In genomic region chr6:95117614-95118541, GRCm38 (mm10) we compare ENCODE assay signal across 7 mouse cellular contexts. TPM values are rescaled to one million over a fixed set of nuclear protein-coding genes. Genes with fewer than 3 reads are reported as not detected.
DNase-seq lines count a peak whose midpoint lies in the region; ATAC-seq lines count a peak whose summit lies in the region.

No protein-coding gene starts in this region.

- DNase-seq in adrenal gland, postnatal 25 days, result peak; percentile 91
- peak; percentile 100 for DNase-seq in heart, adult 11 months
- peak; percentile 91 for DNase-seq in kidney, adult 18-20 months
- DNase-seq in limb, embryonic 11.5 days (ENCODE audit: low spot score), result peak; percentile 96
- DNase-seq in midbrain, embryonic 14.5 days, result peak; percentile 99
- peak; percentile 82 to 88 for DNase-seq in spleen, adult 18-20 months

- WGBS in embryonic facial prominence, embryonic 12.5 days, result under 1% methylated on average over 100 of the region's 103 CpGs
- under 1% methylated on average over 90 of the region's 103 CpGs for WGBS in limb, embryonic 11.5 days
- under 1% methylated on average over 97 of the region's 103 CpGs for WGBS in midbrain, embryonic 14.5 days

- H3K4me2 ChIP-seq in embryonic facial prominence, embryonic 12.5 days (replicated peaks), result peak overlapping the region; percentile 68
- H3K4me2 ChIP-seq in limb, embryonic 11.5 days (ENCODE audit: low read depth, severe bottlenecking), result peak overlapping the region; percentile 64
- H3K4me2 ChIP-seq in midbrain, embryonic 14.5 days (ENCODE audit: low read length), result peak overlapping the region; percentile 76

- peaks cover 8% of the 10 kb centered on the region; the same call in 1 of the 2 replicates for H3K36me3 ChIP-seq in embryonic facial prominence, embryonic 12.5 days
- no peaks in the 10 kb centered on the region for H3K36me3 ChIP-seq in limb, embryonic 11.5 days (ENCODE audit: control insufficient read depth, insufficient read depth, low read length)
- peaks cover 7% of the 10 kb centered on the region for H3K36me3 ChIP-seq in midbrain, embryonic 14.5 days (ENCODE audit: control insufficient read depth, insufficient read depth, low read length)

- no peaks in the 10 kb centered on the region for H3K9me3 ChIP-seq in embryonic facial prominence, embryonic 12.5 days
- no peaks in the 10 kb centered on the region for H3K9me3 ChIP-seq in limb, embryonic 11.5 days (ENCODE audit: control insufficient read depth, low read length)
- no peaks in the 10 kb centered on the region for H3K9me3 ChIP-seq in midbrain, embryonic 14.5 days (ENCODE audit: control insufficient read depth, low read length)

- H3K9ac ChIP-seq in embryonic facial prominence, embryonic 12.5 days, result peak overlapping the region; percentile 57
- peak overlapping the region; percentile 68 for H3K9ac ChIP-seq in limb, embryonic 11.5 days (ENCODE audit: low read length)
- peak overlapping the region; percentile 75 for H3K9ac ChIP-seq in midbrain, embryonic 14.5 days (replicated peaks; ENCODE audit: low read length)

- H3K4me3 ChIP-seq in embryonic facial prominence, embryonic 12.5 days, result peak overlapping the region; percentile 79
- peak overlapping the region; percentile 73 for H3K4me3 ChIP-seq in limb, embryonic 11.5 days (ENCODE audit: low read depth, low read length)
- H3K4me3 ChIP-seq in midbrain, embryonic 14.5 days (replicated peaks; ENCODE audit: low read depth, low read length), result peak overlapping the region; percentile 81

- peaks cover 4% of the 10 kb centered on the region; the same call in 1 of the 2 replicates for H3K27me3 ChIP-seq in embryonic facial prominence, embryonic 12.5 days
- no peaks in the 10 kb centered on the region for H3K27me3 ChIP-seq in limb, embryonic 11.5 days (ENCODE audit: control insufficient read depth, insufficient read depth, low read length)
- 0 out of 2 replicates have a peak, but pooled peaks cover 3% of the 10 kb centered on the region for H3K27me3 ChIP-seq in midbrain, embryonic 14.5 days (ENCODE audit: control insufficient read depth, insufficient read depth, low read length)

- peak; percentile 100 for ATAC-seq in embryonic facial prominence, embryonic 12.5 days (ENCODE audit: insufficient number of reproducible peaks, insufficient read depth, low FRiP score, low TSS enrichment)
- peak; percentile 99 for ATAC-seq in limb, embryonic 11.5 days (ENCODE audit: insufficient number of reproducible peaks, low FRiP score, low TSS enrichment, low read depth)
- peak; percentile 99 for ATAC-seq in midbrain, embryonic 14.5 days (ENCODE audit: low FRiP score, low TSS enrichment)

- peak overlapping the region; percentile 69 for H3K27ac ChIP-seq in embryonic facial prominence, embryonic 12.5 days
- H3K27ac ChIP-seq in limb, embryonic 11.5 days (replicated peaks; ENCODE audit: low read depth, low read length), result no peak overlapping the region
- H3K27ac ChIP-seq in midbrain, embryonic 14.5 days (replicated peaks; ENCODE audit: low read depth, low read length), result peak overlapping the region; percentile 88

- H3K4me1 ChIP-seq in embryonic facial prominence, embryonic 12.5 days, result peaks cover 5% of the 10 kb centered on the region; the same call in 1 of the 2 replicates
- H3K4me1 ChIP-seq in limb, embryonic 11.5 days (ENCODE audit: control insufficient read depth, insufficient read depth, low read length), result peaks cover 3% of the 10 kb centered on the region; the same call in 1 of the 2 replicates
- peaks cover 6% of the 10 kb centered on the region for H3K4me1 ChIP-seq in midbrain, embryonic 14.5 days (ENCODE audit: control insufficient read depth, insufficient read depth, low read length)

RNA-seq across cellular contexts. Expression of gene Kbtbd8, which starts 0.8 kb away (rescaled TPM):
- 3.6 and 6.3 TPM in 2 replicates for total RNA-seq in adrenal gland, postnatal 25 days (2021)
- 3.9 and 4.6 TPM in 2 replicates for polyA plus RNA-seq in embryonic facial prominence, embryonic 12.5 days (2016; fragmentation: Nextera tagmentation; extraction: Ambion mirVana)
- polyA plus RNA-seq in limb, embryonic 11.5 days (2014; fragmentation: Nextera tagmentation; extraction: Ambion mirVana), result 5.4 and 6.0 TPM in 2 replicates
- polyA plus RNA-seq in midbrain, embryonic 14.5 days (2014; fragmentation: Nextera tagmentation; extraction: Ambion mirVana), result 5.6 and 6.0 TPM in 2 replicates
